Mouse (Mus musculus) gastrocnemius, postnatal 36 days (tissue): ENCODE data around the gene Gm3642. TPM values are rescaled to one million over a fixed set of nuclear protein-coding genes. Genes with fewer than 3 reads are reported as not detected.
"Not testable (repeated sequence)": the region's sequence is repeated elsewhere in the genome, so short reads cannot be mapped to it uniquely, and the experiment has no call there.

Experiments
- DNase-seq, 2 experiments: peaks; one replicate each; pipeline ENCODE4 v3.0.0; 2022
- intact Hi-C: fragments of 180-260 bp; cut with DNase I; formaldehyde crosslinking; loops from one replicate; pipeline ENCODE4 v1.15.1; 2025
- long read RNA-seq, 2 experiments: library from polyadenylated mRNA; stranded (forward); transcript quantifications; one replicate each; pipeline ENCODE4 v2.0.0; 2021
- total RNA-seq, 2 experiments: library from RNA; stranded (reverse); gene quantifications; 2 replicates each; pipeline ENCODE4 v1.2.3; 2021

The Gm3642 gene
- total RNA-seq, result not detected
- long read RNA-seq, experiment 1, result 0 reads
- long read RNA-seq, experiment 2, result 0 reads

- DNase-seq, intact Hi-C loops: not testable (repeated sequence)
These were observed at the start of gene Gm3642 for GRCm38 (mm10) chr14:6840211-6840610. Gm3642 (minus strand) TSS chr14:6840311.

GRCm38 (mm10) chr14:6889521-6890012 is 49.5 kb upstream of the Gm3642 start, which contains the start of gene Gm3667:
Gm3667 (minus strand) TSS chr14:6889962.
- DNase-seq, intact Hi-C loops: not testable (repeated sequence)

- intact Hi-C loops, result not testable (repeated sequence)
- peak in 1 of 2 experiments; percentile 13 for DNase-seq
These were observed 48.7 kb upstream of the Gm3642 start for GRCm38 (mm10) chr14:6888811-6889210.

GRCm38 (mm10) chr14:6823297-6823696 is 16.8 kb downstream of the Gm3642 start:
- intact Hi-C loops, DNase-seq: not testable (repeated sequence)

Other genes with a start within 250 kb of the Gm3642 start
- gene Gm3629, start 249.7 kb downstream of the Gm3642 start, total RNA-seq, result under 1 TPM in 1 of 2 experiments, not detected in 1; 0.31 TPM
- gene Gm3460, start 217.9 kb downstream of the Gm3642 start, total RNA-seq, result not detected
- gene Gm10251, start 156.1 kb downstream of the Gm3642 start, total RNA-seq, result not detected
- gene Gm8050, start 120.1 kb downstream of the Gm3642 start, total RNA-seq, result not detected
- under 1 TPM; 0.51 to 0.62 TPM for gene Gm3636, start 98.0 kb downstream of the Gm3642 start, total RNA-seq
- gene Gm8362, start 65.9 kb downstream of the Gm3642 start, total RNA-seq, result not detected
- under 1 TPM; 0.15 to 0.18 TPM for gene Gm3667, start 49.7 kb upstream of the Gm3642 start, total RNA-seq
- not detected for gene Gm6356, start 133.5 kb upstream of the Gm3642 start, total RNA-seq
- not detected for gene Gm10406, start 187.1 kb upstream of the Gm3642 start, total RNA-seq
- gene Gm3685, start 204.7 kb upstream of the Gm3642 start, total RNA-seq, result not detected